Mouse (Mus musculus): ENCODE measurements around the gene Psen1.

The Psen1 gene

DNA sequence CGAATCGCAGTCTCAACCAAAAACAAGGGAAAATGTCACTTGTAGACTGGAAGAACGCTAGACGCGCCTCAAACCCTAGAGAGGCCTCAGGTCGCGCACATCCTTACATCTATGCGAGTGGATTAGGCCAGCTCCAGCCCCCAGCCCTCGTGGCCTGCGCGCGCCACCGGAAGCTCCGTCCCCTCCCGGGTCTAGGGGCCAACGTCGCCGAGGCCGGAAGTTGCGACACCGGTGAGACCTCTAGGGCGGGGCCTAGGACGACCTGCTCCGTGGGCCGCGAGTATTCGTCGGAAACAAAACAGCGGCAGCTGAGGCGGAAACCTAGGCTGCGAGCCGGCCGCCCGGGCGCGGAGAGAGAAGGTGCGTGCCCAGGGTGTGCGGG lies at the start of gene Psen1:
Gene Psen1 (plus strand): TSS at position 219 of the 382 bp plus-strand sequence.
- peak; percentile 87 to 89 for DNase-seq

DNA sequence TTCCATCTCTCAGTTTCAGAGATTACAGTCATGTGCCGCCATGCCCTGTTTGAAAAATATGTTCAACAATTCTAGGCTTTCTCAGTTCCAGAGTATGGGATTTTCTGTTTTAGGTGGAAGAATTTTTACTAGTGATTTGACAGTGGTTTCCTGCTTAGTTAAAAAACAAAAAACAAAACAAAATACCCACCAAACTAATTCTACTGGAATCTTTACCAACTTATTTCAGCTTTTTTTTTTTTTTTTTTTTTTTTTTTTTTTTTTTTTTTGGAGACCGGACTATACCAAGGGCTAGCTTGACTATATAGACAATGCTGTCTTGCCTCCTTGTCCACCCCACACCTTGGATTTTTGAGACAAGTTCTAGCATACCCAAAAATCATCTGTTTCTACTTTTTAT lies 46.7 kb upstream of the Psen1 start:
- DNase-seq = no peak

DNA sequence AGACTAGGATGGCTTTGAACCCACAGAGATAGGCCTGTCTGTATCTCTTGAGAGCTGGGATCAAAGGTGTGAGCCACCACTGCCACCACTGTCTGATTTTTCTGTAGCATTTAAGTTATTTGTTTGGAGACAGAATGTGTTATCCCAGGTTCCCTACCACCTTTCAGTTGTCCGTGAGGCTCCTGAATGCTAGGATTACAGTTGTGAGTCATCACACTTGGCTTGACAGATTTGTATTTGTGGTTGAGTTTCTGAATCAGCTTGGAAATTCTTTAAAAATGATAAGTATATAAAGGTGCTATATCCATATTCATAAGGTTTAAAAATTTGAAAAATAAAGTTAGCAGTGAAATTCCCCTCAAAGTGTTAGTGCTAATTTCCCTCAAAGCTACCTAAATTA lies 44.8 kb upstream of the Psen1 start:
- no peak for DNase-seq

DNA sequence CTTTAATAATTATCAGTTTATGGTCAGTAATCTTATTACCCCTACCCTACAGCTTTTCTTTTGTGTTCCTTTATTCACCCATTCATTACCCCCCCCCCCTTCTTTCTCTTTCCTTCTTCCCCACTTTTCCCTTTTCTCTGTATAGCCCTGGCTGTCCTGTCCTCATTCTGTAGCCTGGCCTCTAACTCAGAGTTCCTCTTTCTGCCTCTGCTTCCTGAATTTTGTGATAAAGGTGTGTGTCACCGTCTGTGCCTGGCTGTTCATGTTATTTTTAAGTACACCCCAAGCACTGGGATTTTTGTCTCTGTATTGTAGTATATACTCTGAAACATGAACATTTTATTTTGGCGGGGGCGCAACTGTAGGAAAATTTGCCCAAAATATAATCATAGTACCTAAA lies 37.6 kb upstream of the Psen1 start:
- no peak for DNase-seq

DNA sequence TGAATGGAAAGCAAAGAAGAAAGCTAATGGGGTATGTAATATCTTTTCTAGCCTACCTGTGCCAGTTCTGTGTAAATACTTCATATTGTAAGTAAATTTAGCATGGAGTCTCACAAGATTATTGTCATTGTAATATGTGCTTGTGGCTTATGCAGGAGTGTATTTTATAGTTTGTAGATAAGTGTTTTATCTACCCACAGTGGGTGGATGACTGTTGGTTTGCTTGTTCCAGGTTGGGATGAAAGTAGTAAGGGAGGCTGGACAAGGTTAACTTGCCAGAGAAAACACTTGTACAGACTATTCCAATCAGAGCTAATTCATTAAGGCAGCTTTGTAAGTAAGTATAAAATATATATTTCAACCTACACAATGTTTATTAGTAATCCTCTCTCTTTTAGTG lies 36.5 kb upstream of the Psen1 start:
- no peak for DNase-seq

DNA sequence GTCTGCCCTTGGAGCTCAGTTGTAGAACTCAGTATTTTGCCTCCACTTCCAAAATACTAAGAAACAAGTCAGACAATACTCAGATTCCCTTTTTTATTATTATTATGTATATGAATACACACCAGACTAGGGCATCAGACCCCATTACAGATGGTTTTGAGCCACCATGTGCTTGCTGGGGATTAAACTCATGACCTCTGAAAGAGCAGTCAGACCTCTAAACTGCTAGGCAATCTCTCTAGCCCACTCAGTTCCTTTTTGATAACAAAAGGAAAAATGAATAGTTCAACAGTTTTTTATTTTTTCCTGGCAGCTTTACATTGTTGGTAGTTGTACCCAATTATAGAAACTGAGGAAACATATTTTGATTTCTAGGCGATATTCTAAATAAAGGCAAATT lies 2.5 kb upstream of the Psen1 start:
- no peak for DNase-seq

DNA sequence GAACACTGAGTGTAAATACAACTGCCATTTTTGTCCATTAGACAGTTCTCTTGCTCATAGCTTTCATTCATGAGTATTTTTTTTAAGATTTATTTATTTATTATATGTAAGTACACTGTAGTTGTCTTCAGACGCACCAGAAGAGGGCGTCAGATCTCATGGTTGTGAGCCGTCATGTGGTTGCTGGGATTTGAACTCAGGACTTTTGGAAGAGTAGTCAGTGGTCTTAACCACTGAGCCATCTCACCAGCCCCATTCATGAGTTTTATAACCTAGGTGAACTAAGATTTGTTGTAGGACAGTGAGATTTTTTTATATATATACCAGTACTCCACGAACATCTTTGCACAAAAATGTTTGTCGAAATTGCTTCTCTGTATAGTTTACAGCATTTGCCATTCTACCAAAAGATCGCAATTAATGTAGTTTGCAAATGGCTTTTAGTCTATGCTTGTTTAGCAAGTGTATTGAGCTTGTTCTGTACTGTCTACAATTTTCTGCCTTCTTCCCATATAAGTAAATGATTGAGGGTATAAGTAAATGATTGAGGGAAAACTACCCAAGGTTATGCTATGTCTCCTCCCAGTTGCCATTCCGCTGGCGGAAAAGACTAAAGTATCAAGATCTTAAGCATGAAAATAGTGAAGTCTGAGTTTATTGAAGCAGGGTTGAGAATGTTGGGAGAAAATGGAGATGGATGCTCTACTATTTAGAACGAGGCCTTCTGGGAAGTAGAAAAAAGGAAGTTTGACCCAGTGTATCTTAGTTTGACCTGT lies 1.2 kb upstream of the Psen1 start:
- no peak for DNase-seq

DNA sequence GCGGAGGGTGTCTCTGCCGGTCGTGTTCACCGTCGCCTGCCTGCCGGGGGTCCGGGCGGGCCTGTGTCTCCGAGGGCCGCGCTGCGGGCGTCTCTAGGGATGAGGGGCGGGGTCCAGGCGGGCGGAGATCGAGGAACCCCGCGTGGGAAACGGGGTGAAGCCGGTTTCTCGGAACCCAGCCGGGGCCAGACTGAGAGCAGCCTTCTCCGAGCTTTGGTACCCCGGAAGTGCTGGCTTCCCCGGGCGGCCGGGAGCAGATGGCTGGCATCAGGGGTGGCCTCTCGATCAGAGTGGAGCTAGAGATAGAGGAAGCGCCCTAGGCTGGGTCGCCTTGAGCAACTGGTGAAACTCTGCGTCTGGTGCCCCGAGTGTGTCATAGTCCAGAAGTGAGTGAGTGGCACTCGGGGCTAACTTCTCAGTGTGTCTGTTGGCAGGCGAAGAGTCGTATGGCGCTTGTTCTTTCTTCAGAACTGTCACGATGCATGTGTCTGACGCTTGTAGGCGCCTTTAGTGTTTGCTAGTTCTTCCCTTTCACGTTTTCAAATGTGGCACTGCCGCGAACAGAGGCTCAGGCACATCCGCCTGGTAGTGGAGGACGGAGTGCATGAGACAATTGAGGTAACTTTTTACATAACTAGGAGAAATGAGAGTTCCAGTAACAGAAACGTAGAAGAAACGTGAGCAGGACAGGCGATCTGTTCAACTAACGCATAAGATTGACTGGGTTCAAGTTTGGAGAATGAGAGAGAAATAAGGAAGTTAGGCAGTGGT lies 549 bp downstream of the Psen1 start:
- DNase-seq = no peak

DNA sequence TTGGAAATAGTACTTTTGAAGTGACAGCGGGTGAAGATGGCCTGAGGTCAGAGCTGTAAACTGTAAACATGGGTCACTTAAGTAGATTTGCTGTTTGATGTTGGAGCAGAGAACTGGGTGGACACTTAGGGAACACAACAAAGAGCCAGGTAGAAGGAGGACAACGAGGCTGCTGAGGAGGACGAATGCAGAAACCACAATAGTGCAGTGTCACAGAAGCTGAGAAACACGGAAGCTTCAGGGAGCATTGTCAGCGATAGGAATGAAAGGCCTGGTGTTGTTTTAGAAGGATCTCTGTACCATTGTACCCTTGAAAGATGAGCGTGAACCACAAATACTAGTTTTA lies 1.1 kb downstream of the Psen1 start:
- DNase-seq = peak in 1 of 2 experiments; percentile 11

DNA sequence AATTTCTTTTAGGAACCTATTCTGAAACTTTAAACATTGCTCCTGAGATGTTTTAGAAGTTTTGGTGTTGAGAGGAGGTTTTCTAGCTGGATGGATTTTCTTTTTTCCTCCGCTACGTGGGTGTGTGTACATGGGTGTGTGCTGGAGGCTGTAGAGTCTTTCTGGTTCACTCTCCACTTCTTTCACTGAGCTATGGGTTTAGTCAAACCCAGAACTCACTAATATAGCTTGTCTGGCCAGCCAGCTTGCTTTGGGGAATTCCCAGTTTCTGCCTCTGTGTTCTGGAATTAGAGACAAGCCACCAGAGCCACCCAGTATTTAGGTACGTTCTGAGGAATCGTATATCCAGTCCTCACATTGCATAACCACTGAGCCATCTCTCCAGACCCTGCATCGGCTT lies 6.1 kb downstream of the Psen1 start:
- no peak for DNase-seq

DNA sequence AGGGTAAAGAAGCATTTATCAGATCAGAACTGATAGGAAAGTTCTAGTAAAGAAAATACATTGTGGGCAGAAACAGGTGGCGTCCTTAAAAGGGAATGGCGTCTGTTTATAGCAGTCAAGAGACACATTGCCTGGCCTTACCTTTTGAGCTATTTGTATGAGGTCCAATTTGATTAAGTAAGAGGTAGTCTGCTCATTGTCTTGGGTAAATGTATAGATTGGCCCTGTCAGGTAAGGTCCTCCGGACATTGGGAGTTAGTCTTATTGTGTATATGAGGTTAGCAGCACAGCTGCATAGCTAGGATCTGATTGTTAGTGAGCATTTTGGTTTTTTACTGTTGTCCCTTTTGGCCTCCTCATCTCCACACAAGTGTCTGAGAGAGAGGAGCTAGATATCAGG lies 6.7 kb downstream of the Psen1 start:
- no peak for DNase-seq

DNA sequence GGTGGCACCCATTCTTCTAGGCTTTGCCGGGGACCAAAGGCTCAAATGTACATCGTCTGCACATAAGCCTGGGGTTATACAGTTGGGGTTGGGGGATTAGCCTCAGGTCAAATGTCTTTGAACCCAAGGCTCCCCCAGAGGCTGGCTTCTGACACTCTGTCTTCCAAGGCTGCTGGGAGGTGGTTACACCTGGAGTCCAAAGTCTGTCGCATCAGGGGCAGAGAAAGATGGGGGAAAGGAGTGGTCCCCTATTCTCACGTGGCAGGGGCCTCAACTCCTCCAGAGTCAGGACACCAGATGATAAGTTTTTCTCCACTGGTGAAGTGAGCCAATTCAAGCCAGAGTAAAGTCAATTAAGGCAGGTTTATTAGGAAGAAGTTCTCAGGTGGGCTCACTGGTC lies 10.7 kb downstream of the Psen1 start:
- no peak for DNase-seq

DNA sequence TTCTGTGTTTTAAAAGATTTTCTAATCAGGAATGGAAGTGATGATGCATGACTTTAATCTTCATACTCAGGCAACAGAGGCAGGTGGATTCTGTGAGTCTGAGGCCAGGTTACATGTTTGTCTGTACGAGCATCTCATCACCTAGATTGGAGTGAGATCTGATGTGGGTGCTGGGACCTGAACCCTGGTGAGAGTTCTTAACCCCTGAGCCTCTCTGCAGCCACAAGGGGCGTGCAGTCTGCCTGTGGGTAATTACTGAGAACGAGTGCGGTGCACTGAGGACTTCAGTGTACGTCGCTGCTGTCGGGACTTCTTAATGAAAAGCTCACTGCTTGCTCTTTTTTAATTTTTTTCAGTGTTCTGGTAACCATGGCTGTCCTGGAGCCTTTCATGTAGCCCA lies 13.7 kb downstream of the Psen1 start:
- no peak for DNase-seq

DNA sequence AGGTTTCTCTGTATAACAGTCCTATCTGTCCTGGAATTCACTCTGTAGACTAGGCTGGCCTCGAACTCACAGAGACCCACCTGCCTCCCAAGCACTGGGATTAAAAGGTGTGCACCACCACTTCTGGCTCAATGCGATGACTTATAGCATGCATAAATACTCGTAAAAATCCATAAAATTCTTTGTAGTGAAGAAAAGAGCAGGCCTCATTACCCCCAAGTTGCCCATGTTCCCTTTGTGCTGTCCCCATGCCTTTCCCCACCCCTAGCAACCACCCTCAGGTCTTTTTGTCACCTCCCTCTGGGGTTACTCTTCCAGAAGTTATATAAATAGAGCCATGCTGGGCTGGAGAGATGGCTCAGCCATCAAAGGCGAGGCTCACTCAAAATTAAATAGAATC lies 14.8 kb downstream of the Psen1 start:
- DNase-seq = no peak

DNA sequence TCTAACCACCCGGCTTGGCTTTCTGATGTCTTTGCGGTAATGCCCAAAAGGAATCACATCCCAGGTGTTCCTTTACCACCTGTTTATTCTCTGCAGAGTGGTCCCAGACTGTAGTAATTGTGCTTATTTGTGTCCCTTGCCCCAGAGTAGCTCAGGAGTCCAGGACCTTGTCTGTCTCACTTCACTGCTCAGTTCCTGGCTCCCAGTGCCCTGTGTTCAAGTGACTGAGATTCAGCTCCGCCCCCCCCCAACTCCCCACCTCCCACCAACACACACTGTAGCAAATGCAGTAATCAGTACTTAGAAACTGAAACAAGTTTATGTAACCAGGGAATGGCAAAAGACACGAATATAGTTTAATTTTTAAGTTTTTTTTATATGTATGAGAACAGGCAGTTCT lies 19.0 kb downstream of the Psen1 start:
- DNase-seq = no peak

DNA sequence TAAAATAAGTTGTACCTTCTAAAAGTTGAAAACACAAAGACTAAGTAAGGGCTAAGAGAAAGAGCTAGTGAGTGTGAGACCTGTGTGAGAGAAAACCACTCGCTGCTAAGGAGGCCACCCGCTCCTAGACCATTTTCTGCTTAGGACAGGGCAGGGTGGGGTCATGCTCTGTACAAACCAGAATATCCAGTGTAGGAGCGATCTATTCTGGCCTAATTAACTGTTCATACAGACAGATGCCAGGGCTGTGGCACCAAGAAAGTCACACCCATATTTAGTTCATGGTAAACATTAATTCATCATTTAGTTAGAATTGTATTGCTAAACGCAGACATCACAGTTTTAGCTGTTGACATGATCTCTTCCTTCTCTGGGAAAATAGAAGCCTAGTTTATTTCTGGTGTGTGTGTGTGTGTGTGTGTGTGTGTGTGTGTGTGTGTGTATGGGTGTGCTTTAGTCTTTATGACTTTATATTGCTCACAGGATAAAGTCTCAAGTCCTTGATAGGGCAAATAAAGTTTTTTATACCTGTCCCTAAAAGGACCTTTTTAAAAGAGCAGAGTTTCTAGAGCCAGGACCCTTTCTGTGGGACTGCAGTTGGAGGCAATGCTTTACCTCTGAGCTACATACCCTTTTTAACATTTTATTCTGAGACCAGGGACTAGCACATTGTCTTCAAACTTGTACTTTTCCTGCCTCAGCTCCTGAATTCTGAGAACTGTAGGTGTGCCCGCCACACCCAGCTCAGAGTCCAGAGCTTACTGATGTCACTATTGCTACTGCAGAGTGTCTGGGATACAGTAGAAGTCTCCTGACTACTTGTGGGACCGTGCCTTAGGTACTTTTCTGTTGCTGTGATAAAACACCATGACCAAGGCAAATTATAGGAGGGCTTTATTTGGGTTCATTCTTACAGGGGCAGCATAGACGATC lies 20.5 kb downstream of the Psen1 start:
- no peak for DNase-seq

DNA sequence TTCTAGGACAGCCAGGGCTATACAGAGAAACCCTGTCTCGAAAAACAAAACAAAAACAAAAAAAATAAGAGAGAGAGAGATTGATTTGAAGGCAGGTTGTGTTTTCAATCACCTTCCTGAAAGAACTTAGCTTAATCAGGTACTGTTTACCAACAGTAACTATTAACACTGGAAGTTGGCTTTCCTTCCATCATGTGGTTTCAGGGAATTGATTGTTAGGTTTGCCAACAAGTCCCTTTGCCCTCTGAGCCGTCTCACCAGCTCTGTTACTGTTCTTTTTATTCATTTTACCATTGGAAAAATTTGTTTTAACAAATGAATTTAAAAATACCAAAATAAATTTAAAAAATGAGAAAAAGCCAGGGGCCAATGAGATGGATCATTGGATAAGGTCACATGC lies 22.0 kb downstream of the Psen1 start:
- no peak for DNase-seq

DNA sequence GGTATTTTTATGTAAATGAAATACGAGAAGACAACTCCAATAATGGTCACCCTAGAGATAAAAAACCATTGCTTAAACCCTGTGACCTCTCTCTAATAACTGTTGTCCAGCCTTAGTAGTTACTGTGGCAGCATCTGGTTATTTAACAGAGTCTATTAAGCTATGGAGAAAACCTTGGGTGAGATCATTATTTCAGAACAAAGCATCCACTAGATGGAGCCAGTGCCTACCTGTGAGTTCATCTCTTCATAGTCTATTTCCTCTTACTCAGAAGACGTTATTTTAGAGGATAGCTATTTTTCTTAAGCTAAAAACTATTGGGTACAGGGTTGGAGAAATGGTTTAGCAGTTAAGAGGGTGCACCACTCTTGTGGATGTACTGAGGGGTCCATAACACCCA lies 25.8 kb downstream of the Psen1 start:
- no peak for DNase-seq

DNA sequence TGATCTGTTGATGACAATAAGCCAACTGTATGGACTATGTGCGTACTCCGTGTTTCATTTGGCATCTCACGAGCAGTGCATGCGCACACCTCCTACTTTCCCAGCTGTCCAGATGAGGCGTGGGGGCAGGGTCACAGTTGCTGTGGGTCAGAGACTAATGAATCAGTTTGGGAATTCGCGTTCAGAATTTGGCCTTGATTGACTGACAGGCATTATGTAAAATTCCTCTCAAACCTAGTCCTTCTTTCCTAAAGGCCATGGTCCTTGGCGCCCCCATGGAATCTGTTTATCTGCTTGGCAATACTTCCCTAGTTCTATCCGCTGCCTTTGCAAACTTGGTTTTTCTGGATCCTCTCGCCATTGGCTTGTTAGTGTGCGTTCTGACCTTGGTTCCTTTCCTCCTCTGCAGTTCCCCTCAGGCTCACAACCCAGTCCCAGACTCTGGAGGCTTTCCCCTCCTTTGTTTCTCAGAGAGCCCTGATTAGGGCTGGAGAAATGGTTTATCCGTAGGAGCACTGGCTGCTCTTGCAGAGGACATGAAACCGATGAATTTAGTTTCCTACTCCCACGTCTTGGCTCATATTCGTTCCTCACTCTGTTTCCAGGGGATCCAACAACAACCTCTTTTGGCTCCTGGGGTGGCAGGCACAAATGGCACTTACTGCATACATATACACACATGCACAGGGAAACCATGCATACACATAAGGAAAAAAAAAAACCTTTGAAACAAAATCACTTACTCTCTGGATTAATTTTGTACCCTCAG lies 28.6 kb downstream of the Psen1 start:
- DNase-seq = no peak

DNA sequence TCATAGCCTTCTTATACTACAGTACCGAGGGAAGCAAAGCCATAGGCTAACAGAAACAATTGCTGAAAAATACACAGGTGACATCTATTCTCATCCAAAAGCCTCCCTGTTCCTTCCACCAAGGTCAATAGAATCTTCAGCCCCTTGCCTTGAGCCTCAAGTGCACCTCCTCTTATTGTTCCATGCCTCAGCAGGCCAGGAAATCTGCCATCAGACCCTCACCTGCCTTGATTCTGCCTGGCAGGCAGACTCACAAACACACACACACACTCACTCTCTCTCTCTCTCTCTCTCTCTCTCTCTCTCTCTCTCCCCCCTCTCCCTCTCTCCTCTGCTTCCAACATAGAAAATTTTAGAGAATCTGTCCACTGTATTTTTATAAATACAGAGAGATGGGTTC lies 31.5 kb downstream of the Psen1 start:
- DNase-seq = no peak

DNA sequence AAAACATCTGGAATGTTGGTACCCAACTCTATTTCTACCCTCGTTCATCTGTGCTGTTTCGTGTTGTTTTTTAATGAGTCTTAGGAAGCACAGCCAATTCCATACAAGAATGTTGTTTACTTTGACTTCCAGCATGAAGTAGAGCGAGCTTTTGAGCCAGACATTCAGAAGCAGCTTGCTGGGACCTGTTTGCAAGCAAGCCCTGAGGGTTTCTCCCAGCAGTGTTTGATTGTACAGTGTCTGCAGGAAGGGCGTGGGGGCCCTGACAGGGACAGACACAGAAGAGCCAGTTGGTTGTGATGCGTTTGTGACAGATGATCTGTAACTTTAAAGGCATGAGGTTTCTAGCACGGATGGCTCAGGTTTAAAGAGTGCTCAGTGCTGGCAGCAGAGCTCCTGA lies 33.3 kb downstream of the Psen1 start:
- DNase-seq = no peak

DNA sequence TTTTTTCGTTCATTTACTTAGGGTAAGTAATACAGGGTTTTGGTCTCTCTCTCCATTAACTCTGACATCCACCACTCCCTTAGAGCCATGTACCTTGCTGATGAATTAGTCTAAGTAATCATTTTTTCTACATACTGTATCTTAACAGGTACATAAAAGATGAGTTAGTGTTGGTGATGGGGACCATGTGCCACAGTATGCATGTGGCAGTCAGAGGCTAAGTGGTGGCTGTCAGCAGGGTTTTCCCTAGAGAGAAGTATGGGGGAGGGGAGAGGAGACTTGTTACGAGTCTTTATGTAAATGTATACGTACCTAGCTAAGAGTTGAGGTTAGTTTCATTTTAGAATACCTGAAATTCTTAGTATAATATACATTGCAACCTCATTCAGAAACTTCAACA lies 35.1 kb downstream of the Psen1 start:
- DNase-seq = no peak

All from spleen, adult 18-20 months (tissue).